Mouse (Mus musculus) hindbrain, embryonic 16.5 days (tissue): ENCODE results near the gene Pex19. TPM values are rescaled to one million over a fixed set of nuclear protein-coding genes. Genes with fewer than 3 reads are reported as not detected.

Experiments
- ATAC-seq: fragments of 200-750 bp; cut with Nextera tagmentation; 2 replicates; pipeline ENCODE4 v1.8.0; 2017; ENCODE audit warnings: moderate TSS enrichment, moderate library complexity
- H3K27ac ChIP-seq: fragments of 300-500 bp; sonication (generic); 2 replicates; pipeline ENCODE4 v1.5.1; 2014; ENCODE audit warnings: low read depth, mild to moderate bottlenecking, control low read depth, low read length, moderate library complexity
- H3K27me3 ChIP-seq: fragments of 300-500 bp; sonication (generic); replicated peaks from 2 replicates; pipeline ENCODE4 v1.6.1; 2014; ENCODE audit warnings: low read length; ENCODE audit not compliant: control insufficient read depth, insufficient read depth
- H3K36me3 ChIP-seq: fragments of 300-500 bp; sonication (generic); 2 replicates; pipeline ENCODE4 v1.6.1; 2014; ENCODE audit warnings: mild to moderate bottlenecking, low read length, moderate library complexity, mixed read lengths; ENCODE audit not compliant: control insufficient read depth, insufficient read depth
- H3K4me1 ChIP-seq: fragments of 300-500 bp; sonication (generic); 2 replicates; pipeline ENCODE4 v1.6.1; 2014; ENCODE audit warnings: low read depth, low read length; ENCODE audit not compliant: control insufficient read depth, insufficient read depth
- H3K4me2 ChIP-seq: fragments of 300-500 bp; sonication (generic); 2 replicates; pipeline ENCODE4 v1.6.1; 2014; ENCODE audit warnings: mild to moderate bottlenecking, low read length, control low read depth, moderate library complexity
- H3K4me3 ChIP-seq: fragments of 300-500 bp; sonication (generic); 2 replicates; pipeline ENCODE4 v1.5.1; 2014; ENCODE audit warnings: mild to moderate bottlenecking, low read length, control low read depth, moderate library complexity
- H3K9ac ChIP-seq: fragments of 300-500 bp; sonication (generic); 2 replicates; pipeline ENCODE4 v1.6.1; 2014; ENCODE audit warnings: low read depth, mild to moderate bottlenecking, control low read depth, low read length, moderate library complexity
- H3K9me3 ChIP-seq: fragments of 300-500 bp; sonication (generic); 2 replicates; pipeline ENCODE4 v1.6.1; 2014; ENCODE audit warnings: mild to moderate bottlenecking, low read length, moderate library complexity; ENCODE audit not compliant: control insufficient read depth
- WGBS: fragments of 180-500 bp; shearing (Covaris S2); extraction: QIAGEN DNeasy Blood & Tissue Kit; methylation state at CpG from one replicate; pipeline ENCODE4 v1.1.7; 2014; 5-methylcytosine and 5-hydroxymethylcytosine counted together
- polyA plus RNA-seq: library from polyadenylated mRNA; unstranded; fragments of >200 nt; fragmentation: Nextera tagmentation; extraction: Ambion mirVana; gene quantifications from 2 replicates; pipeline ENCODE4 v1.2.1, GENCODE M21; 2015

Pex19 gene
- polyA plus RNA-seq, 1 experiment from 2014 or later = 169 TPM

DNA sequence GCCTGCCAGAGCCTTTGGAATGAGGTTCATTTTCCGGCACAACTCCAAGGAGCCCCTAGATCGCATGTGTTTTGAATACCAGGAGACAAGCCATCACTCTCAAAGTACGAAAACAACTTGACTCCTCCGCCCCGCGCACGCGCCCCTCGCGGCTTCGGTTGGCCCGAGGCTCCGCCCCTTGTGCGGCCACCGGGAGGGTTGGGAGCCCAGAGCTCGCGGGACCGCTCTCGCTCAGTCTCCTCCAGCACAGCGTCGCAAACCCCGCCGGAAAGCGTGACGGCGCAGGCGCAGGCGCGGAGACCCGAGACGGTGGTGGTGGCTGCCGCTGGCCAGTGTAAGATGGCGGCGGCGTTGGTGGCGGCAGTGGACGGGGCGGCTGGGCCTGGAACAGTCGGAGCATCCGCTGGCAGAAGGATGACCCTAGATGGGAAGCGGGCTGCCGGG is 21.3 kb downstream of the Pex19 start, which contains the start of gene Dcaf8:
Gene Dcaf8, plus strand, starts transcription at position 250 of the 444 bp plus-strand sequence.
- H3K27ac ChIP-seq = peak within 1 kb of the TSS; percentile 93
- H3K4me1 ChIP-seq = peaks cover 10% of the 10 kb centered on the region
- peak within 1 kb of the TSS; percentile 94 for H3K4me3 ChIP-seq
- WGBS = under 1% methylated on average over 42 of the region's 42 CpGs
- peak within 1 kb of the TSS; percentile 96 for H3K9ac ChIP-seq
- H3K9me3 ChIP-seq = no peaks in the 10 kb centered on the region
- ATAC-seq = peak; percentile 99
- peak within 1 kb of the TSS; percentile 86 for H3K4me2 ChIP-seq
- no peaks in the 10 kb centered on the region for H3K27me3 ChIP-seq
- peaks cover 2% of the 10 kb centered on the region; the same call in 1 of the 2 replicates for H3K36me3 ChIP-seq

DNA sequence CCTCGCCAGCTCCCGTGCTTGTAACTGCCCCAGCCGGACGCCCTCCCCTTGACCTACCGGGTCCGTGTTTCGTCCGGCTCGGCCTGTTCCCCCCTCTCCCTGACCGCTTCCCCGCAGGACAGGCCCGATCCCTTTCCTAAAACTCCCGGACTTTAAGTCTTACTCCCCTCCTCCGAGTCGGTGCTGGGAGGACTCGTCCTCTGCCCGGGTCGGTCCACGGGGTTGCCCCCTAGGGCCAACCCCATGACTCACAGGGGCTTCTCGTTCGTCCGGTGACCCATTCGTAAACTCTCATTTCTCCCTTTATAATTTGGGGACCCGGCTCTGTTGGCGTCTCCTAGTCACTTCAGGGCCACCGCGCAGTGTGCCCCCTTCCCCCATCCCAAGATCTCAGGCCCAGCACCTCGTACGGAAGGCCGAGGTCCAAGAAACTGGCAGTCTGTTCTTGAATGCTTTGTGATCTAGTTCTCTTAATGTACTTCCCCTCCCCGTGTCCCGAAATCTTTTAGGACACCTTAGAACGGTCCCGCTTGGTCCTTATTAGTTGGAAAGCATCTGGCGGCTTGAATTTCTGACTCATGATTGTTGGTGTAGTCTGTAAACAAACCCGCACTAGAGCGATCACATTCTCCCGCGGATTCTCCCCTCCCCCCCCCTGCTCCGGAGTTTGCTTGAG is 21.9 kb downstream of the Pex19 start:
- Histone ChIP-seq H3K4me2 (peak overlapping the region; percentile 86), H3K4me1 (peaks cover 10% of the 10 kb centered on the region), H3K4me3 (peak overlapping the region; percentile 94), H3K36me3 (peaks cover 2% of the 10 kb centered on the region; the same call in 1 of the 2 replicates), H3K27ac (peak overlapping the region; percentile 93), H3K9me3 (no peaks in the 10 kb centered on the region), H3K9ac (peak overlapping the region; percentile 96), H3K27me3 (no peaks in the 10 kb centered on the region)
- under 1% methylated on average over 36 of the region's 40 CpGs for WGBS
- ATAC-seq = no peak; the same call in 1 of the 2 replicates

- Histone ChIP-seq H3K4me3 (peak overlapping the region; percentile 94), H3K27ac (peak overlapping the region; percentile 93), H3K9me3 (no peaks in the 10 kb centered on the region), H3K4me2 (peak overlapping the region; percentile 86), H3K4me1 (peaks cover 10% of the 10 kb centered on the region), H3K36me3 (peaks cover 2% of the 10 kb centered on the region; the same call in 1 of the 2 replicates), H3K9ac (peak overlapping the region; percentile 96), H3K27me3 (no peaks in the 10 kb centered on the region)
- 17% methylated on average over 19 of the region's 19 CpGs for WGBS
- no peak for ATAC-seq
These were observed 22.6 kb downstream of the Pex19 start for GRCm38 (mm10) chr1:172148955-172149815.

DNA sequence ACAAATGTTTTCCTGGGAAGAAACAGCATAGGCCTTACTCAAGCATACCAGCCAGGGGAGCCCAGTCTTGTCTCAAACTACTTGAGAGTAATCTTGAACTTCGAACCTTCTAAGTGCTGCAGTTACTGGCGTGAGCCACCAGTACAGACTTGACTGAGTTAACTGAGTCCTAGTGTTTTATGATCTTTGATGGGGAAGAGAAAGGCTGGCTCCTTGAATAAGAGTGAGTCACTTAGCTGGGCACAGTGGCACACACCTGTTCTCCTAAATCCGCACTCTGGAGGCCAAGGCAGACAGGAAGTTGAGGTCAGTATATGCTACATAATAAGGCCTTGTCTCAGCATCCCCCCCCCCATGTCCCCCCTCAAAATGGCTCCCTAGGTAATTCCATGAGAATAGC is 28.0 kb downstream of the Pex19 start:
- Histone ChIP-seq H3K9ac (no peak overlapping the region), H3K27me3 (no peaks in the 10 kb centered on the region), H3K4me2 (no peak overlapping the region), H3K4me3 (no peak overlapping the region), H3K27ac (no peak overlapping the region), H3K9me3 (no peaks in the 10 kb centered on the region), H3K36me3 (peaks cover 2% of the 10 kb centered on the region; the same call in 1 of the 2 replicates), H3K4me1 (peaks cover 1% of the 10 kb centered on the region)
- WGBS = 94% methylated on average over 3 of the region's 3 CpGs
- ATAC-seq = no peak

DNA sequence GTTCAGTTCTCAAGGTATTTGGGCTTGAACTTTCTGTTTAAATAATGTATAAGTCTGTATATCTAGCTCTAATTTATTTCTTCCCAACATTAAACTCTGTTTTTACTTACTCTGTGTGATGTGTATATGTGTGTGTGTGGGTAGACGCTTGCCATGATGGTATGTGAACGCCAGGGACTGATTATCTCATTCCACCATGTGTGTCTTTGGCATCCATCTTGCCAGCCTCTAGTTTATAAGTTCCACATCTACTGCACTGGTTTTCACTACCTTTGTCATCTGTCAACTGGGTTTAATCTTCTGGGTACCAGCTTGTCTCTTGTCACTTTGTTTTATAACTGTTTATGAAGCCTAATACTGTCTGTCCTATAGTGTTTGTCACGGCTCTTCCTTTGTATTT is 29.0 kb downstream of the Pex19 start:
- no peak overlapping the region for H3K4me2 ChIP-seq
- H3K27ac ChIP-seq = no peak overlapping the region
- H3K4me3 ChIP-seq = no peak overlapping the region
- H3K4me1 ChIP-seq = no peaks in the 10 kb centered on the region
- H3K9ac ChIP-seq = no peak overlapping the region
- H3K27me3 ChIP-seq = no peaks in the 10 kb centered on the region
- no peaks in the 10 kb centered on the region for H3K9me3 ChIP-seq
- ATAC-seq = no peak
- peaks cover 2% of the 10 kb centered on the region; the same call in 1 of the 2 replicates for H3K36me3 ChIP-seq
- 94% methylated on average over 3 of the region's 3 CpGs for WGBS

- Histone ChIP-seq H3K27ac (no peak overlapping the region), H3K9ac (no peak overlapping the region), H3K9me3 (no peaks in the 10 kb centered on the region), H3K27me3 (no peaks in the 10 kb centered on the region), H3K4me1 (no peaks in the 10 kb centered on the region; the same call in none of the 2 replicates), H3K36me3 (no peaks in the 10 kb centered on the region), H3K4me3 (no peak overlapping the region), H3K4me2 (no peak overlapping the region)
- whole genome bisulfite sequencing = 75% methylated on average over 4 of the region's 4 CpGs
- ATAC-seq = no peak
These were observed 33.4 kb downstream of the Pex19 start for GRCm38 (mm10) chr1:172159970-172160369.

- H3K27ac ChIP-seq = no peak overlapping the region
- no peak overlapping the region for H3K4me3 ChIP-seq
- no peak overlapping the region for H3K9ac ChIP-seq
- no peak overlapping the region for H3K4me2 ChIP-seq
- H3K4me1 ChIP-seq = no peaks in the 10 kb centered on the region; the same call in none of the 2 replicates
- no peaks in the 10 kb centered on the region for H3K9me3 ChIP-seq
- no peak for ATAC-seq
- H3K27me3 ChIP-seq = no peaks in the 10 kb centered on the region
- H3K36me3 ChIP-seq = no peaks in the 10 kb centered on the region
These were observed 34.0 kb downstream of the Pex19 start for GRCm38 (mm10) chr1:172160508-172160907.

GRCm38 (mm10) chr1:172162009-172162408 is 35.5 kb downstream of the Pex19 start:
- peak; percentile 69 for ATAC-seq
- WGBS = 96% methylated on average over 1 of the region's 1 CpGs

DNA sequence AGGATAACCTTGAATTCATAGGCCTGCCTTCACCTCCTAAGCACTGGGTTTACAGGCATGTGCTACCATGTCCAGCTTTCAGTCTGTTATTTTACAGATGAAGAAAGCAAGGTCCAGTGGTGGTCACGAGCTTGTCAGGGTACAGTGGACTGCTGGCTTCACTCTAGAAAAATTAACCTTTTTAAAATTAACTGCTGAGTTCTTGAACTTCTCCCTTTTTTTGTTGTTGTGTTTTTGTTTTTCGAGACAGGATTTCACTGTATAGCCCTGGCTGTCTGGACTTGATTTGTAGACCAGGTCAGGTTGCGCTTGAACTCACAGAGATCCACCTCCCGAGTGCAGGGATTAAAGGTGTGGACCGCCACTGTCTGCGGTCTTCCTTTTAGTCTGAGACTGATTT is 36.4 kb downstream of the Pex19 start:
- Histone ChIP-seq H3K9me3 (no peaks in the 10 kb centered on the region), H3K4me2 (no peak overlapping the region), H3K27ac (no peak overlapping the region), H3K9ac (no peak overlapping the region), H3K4me3 (no peak overlapping the region), H3K36me3 (peaks cover 12% of the 10 kb centered on the region; the same call in 1 of the 2 replicates), H3K27me3 (no peaks in the 10 kb centered on the region), H3K4me1 (no peaks in the 10 kb centered on the region; the same call in none of the 2 replicates)
- no peak for ATAC-seq
- WGBS = 92% methylated on average over 6 of the region's 6 CpGs

More at GRCm38 (mm10) chr1:172162009-172162408, 35.5 kb downstream of the Pex19 start:
- Histone ChIP-seq H3K27ac (no peak overlapping the region), H3K27me3 (no peaks in the 10 kb centered on the region), H3K4me1 (no peaks in the 10 kb centered on the region; the same call in none of the 2 replicates), H3K4me3 (no peak overlapping the region), H3K4me2 (no peak overlapping the region), H3K9ac (no peak overlapping the region), H3K36me3 (peaks cover 9% of the 10 kb centered on the region; the same call in 1 of the 2 replicates), H3K9me3 (no peaks in the 10 kb centered on the region)
